Mouse (Mus musculus) neural tube, embryonic 12.5 days (tissue): Measurements from ENCODE around the gene Zfp974. TPM values are rescaled to one million over a fixed set of nuclear protein-coding genes. Genes with fewer than 3 reads are reported as not detected.

Source experiments
- ATAC-seq: fragments of 200-750 bp; cut with Nextera tagmentation; 2 replicates; pipeline ENCODE4 v1.8.0; 2017; ENCODE audit warnings: low read depth, mild to moderate bottlenecking, moderate TSS enrichment, moderate library complexity; ENCODE audit not compliant: low FRiP score
- H3K27ac ChIP-seq: fragments of 300-500 bp; sonication (generic); 2 replicates; pipeline ENCODE4 v1.5.1; 2016
- H3K27me3 ChIP-seq: fragments of 300-500 bp; sonication (generic); replicated peaks from 2 replicates; pipeline ENCODE4 v1.6.1; 2016; ENCODE audit warnings: mild to moderate bottlenecking
- H3K36me3 ChIP-seq: fragments of 300-500 bp; sonication (generic); 2 replicates; pipeline ENCODE4 v1.6.1; 2016; ENCODE audit warnings: mild to moderate bottlenecking
- H3K4me1 ChIP-seq: fragments of 300-500 bp; sonication (generic); 2 replicates; pipeline ENCODE4 v1.6.1; 2016
- H3K4me2 ChIP-seq: fragments of 300-500 bp; sonication (generic); replicated peaks from 2 replicates; pipeline ENCODE4 v1.6.1; 2016; ENCODE audit warnings: mild to moderate bottlenecking
- H3K4me3 ChIP-seq: fragments of 300-500 bp; sonication (generic); 2 replicates; pipeline ENCODE4 v1.5.1; 2016
- H3K9ac ChIP-seq: fragments of 300-500 bp; sonication (generic); 2 replicates; pipeline ENCODE4 v1.6.1; 2016; ENCODE audit warnings: mild to moderate bottlenecking
- H3K9me3 ChIP-seq: fragments of 300-500 bp; sonication (generic); 2 replicates; pipeline ENCODE4 v1.6.1; 2016; ENCODE audit warnings: mild to moderate bottlenecking
- WGBS: fragments of 180-500 bp; shearing (Covaris S2); methylation state at CpG from one replicate; pipeline ENCODE4 v1.1.7; 2016; 5-methylcytosine and 5-hydroxymethylcytosine counted together
- polyA plus RNA-seq: library from polyadenylated mRNA; unstranded; fragments of >200 nt; fragmentation: Nextera tagmentation; extraction: Ambion mirVana; gene quantifications from 2 replicates; pipeline ENCODE4 v1.2.1, GENCODE M21; 2016

The Zfp974 gene
- polyA plus RNA-seq, 1 experiment from 2014 or later, result 16.1 TPM

- H3K4me1 ChIP-seq, result peaks cover 11% of the 10 kb centered on the region; the same call in 1 of the 2 replicates
- no peak overlapping the region for H3K27ac ChIP-seq
- 0 out of 2 replicates have a peak, but pooled peaks cover 4% of the 10 kb centered on the region for H3K9me3 ChIP-seq
- peak overlapping the region; percentile 80 for H3K4me2 ChIP-seq
- peak; percentile 58; the same call in 1 of the 2 replicates for ATAC-seq
- H3K36me3 ChIP-seq, result peaks cover 11% of the 10 kb centered on the region
- H3K9ac ChIP-seq, result peak overlapping the region; percentile 61
- H3K27me3 ChIP-seq, result no peaks in the 10 kb centered on the region
- WGBS, result 1% methylated on average over 22 of the region's 22 CpGs
- H3K4me3 ChIP-seq, result peak overlapping the region; percentile 47
Measured at GRCm38 (mm10) chr7:27860396-27861235, 68.6 kb downstream of the Zfp974 start.

- H3K9me3 ChIP-seq, result 0 out of 2 replicates have a peak, but pooled peaks cover 4% of the 10 kb centered on the region
- H3K4me2 ChIP-seq, result peak overlapping the region; percentile 80
- ATAC-seq, result no peak
- peaks cover 11% of the 10 kb centered on the region; the same call in 1 of the 2 replicates for H3K4me1 ChIP-seq
- peak overlapping the region; percentile 61; the same call in 1 of the 2 replicates for H3K9ac ChIP-seq
- H3K27ac ChIP-seq, result no peak overlapping the region
- no peaks in the 10 kb centered on the region for H3K27me3 ChIP-seq
- WGBS, result 34% methylated on average over 10 of the region's 10 CpGs
- H3K4me3 ChIP-seq, result peak overlapping the region; percentile 47
- H3K36me3 ChIP-seq, result peaks cover 15% of the 10 kb centered on the region
Measured at GRCm38 (mm10) chr7:27859301-27860251, 69.7 kb downstream of the Zfp974 start.

Other genes with a start within 250 kb of the Zfp974 start
- gene Zfp607b, start 240.1 kb downstream of the Zfp974 start, polyA plus RNA-seq, result 7.0 and 7.8 TPM in 2 replicates
- 97.2 and 102 TPM in 2 replicates for gene Zfp60, start 198.1 kb downstream of the Zfp974 start, polyA plus RNA-seq
- gene Zfp626, start 122.3 kb downstream of the Zfp974 start, polyA plus RNA-seq, result 2.5 and 3.0 TPM in 2 replicates
- gene Zfp59, start 90.9 kb downstream of the Zfp974 start, polyA plus RNA-seq, result 9.3 and 10.5 TPM in 2 replicates
- gene Zfp607a, start 71.9 kb downstream of the Zfp974 start, polyA plus RNA-seq, result 2.0 and 2.4 TPM in 2 replicates
- 26.3 and 27.5 TPM in 2 replicates for gene Zfp780b, start 49.7 kb upstream of the Zfp974 start, polyA plus RNA-seq
- gene Zfp850, start 84.7 kb upstream of the Zfp974 start, polyA plus RNA-seq, result 6.0 and 6.6 TPM in 2 replicates
- 331 and 338 TPM in 2 replicates for gene Psmc4, start 120.6 kb upstream of the Zfp974 start, polyA plus RNA-seq
- gene Fcgbp, start 141.8 kb upstream of the Zfp974 start, polyA plus RNA-seq, result not detected in 2 replicates
- 0.05 TPM in 1 of 2 replicates, not detected in the other for gene 9530053A07Rik, start 200.0 kb upstream of the Zfp974 start, polyA plus RNA-seq
- gene Fbl, start 240.2 kb upstream of the Zfp974 start, polyA plus RNA-seq, result 118 and 135 TPM in 2 replicates